Mouse (Mus musculus) lung, embryonic 14.5 days (tissue): ENCODE data around the gene Smim11. TPM values are rescaled to one million over a fixed set of nuclear protein-coding genes. Genes with fewer than 3 reads are reported as not detected.

Source experiments
- ATAC-seq: fragments of 200-750 bp; cut with Nextera tagmentation; 2 replicates; pipeline ENCODE4 v1.8.0; 2017; ENCODE audit warnings: mild to moderate bottlenecking, moderate TSS enrichment, moderate library complexity; ENCODE audit not compliant: insufficient read depth
- DNase-seq: peaks from one replicate; pipeline ENCODE4 v3.0.0-alpha.2; 2015
- H3K27ac ChIP-seq: fragments of 300-500 bp; sonication (generic); 2 replicates; pipeline ENCODE4 v1.5.1; 2014; ENCODE audit warnings: low read depth, mild to moderate bottlenecking, moderate library complexity
- H3K27me3 ChIP-seq: fragments of 300-500 bp; sonication (generic); 2 replicates; pipeline ENCODE4 v1.6.1; 2014; ENCODE audit warnings: low read length, control low read depth; ENCODE audit not compliant: insufficient read depth
- H3K36me3 ChIP-seq: fragments of 300-500 bp; sonication (generic); 2 replicates; pipeline ENCODE4 v1.6.1; 2014; ENCODE audit warnings: control low read depth; ENCODE audit not compliant: insufficient read depth
- H3K4me1 ChIP-seq: fragments of 300-500 bp; sonication (generic); 2 replicates; pipeline ENCODE4 v1.6.1; 2014; ENCODE audit warnings: antibody characterized with exemption, control low read depth; ENCODE audit not compliant: insufficient read depth
- H3K4me2 ChIP-seq: fragments of 300-500 bp; sonication (generic); 2 replicates; pipeline ENCODE4 v1.6.1; 2014; ENCODE audit warnings: mild to moderate bottlenecking
- H3K4me3 ChIP-seq: fragments of 300-500 bp; sonication (generic); 2 replicates; pipeline ENCODE4 v1.5.1; 2014; ENCODE audit warnings: low read depth, low read length
- H3K9ac ChIP-seq: fragments of 300-500 bp; sonication (generic); 2 replicates; pipeline ENCODE4 v1.6.1; 2014
- H3K9me3 ChIP-seq: fragments of 300-500 bp; sonication (generic); 2 replicates; pipeline ENCODE4 v1.6.1; 2016; ENCODE audit warnings: low read depth, low read length, control low read depth
- CTCF ChIP-seq: IDR thresholded peaks from 2 replicates; pipeline ENCODE4 v1.5.1; 2016; ENCODE audit warnings: antibody characterized with exemption, low read depth
- WGBS: fragments of 180-500 bp; shearing (Covaris S2); extraction: QIAGEN DNeasy Blood & Tissue Kit; methylation state at CpG from one replicate; pipeline ENCODE4 v1.1.7; 2014; 5-methylcytosine and 5-hydroxymethylcytosine counted together
- polyA plus RNA-seq: library from polyadenylated mRNA; unstranded; fragments of >200 nt; fragmentation: Nextera tagmentation; extraction: Ambion mirVana; gene quantifications from 2 replicates; pipeline ENCODE4 v1.2.1, GENCODE M21; 2014

The Smim11 gene
- polyA plus RNA-seq = 130 and 134 TPM in 2 replicates

- Histone ChIP-seq H3K4me2 (peak within 1 kb of the TSS; percentile 92), H3K4me1 (peaks cover 3% of the 10 kb centered on the region; the same call in 1 of the 2 replicates), H3K4me3 (peak within 1 kb of the TSS; percentile 58), H3K27me3 (no peaks in the 10 kb centered on the region), H3K9ac (peak within 1 kb of the TSS; percentile 63), H3K9me3 (no peaks in the 10 kb centered on the region), H3K36me3 (0 out of 2 replicates have a peak, but pooled peaks cover 7% of the 10 kb centered on the region), H3K27ac (peak within 1 kb of the TSS; percentile 67; the same call in 1 of the 2 replicates)
- peak; percentile 93 for ATAC-seq
- 7% methylated on average over 32 of the region's 32 CpGs for WGBS
- peak; percentile 99 for DNase-seq
- no peak for TF ChIP-seq CTCF
Observed at GRCm38 (mm10) chr16:92300649-92301411, at the start of gene Smim11. TSS of gene Smim11 (plus strand) at chr16:92301286.

- DNase-seq = no peak
- Histone ChIP-seq H3K9ac (no peak overlapping the region), H3K4me3 (no peak overlapping the region), H3K27ac (no peak overlapping the region), H3K4me1 (no peaks in the 10 kb centered on the region), H3K4me2 (no peak overlapping the region), H3K27me3 (no peaks in the 10 kb centered on the region), H3K36me3 (no peaks in the 10 kb centered on the region), H3K9me3 (no peaks in the 10 kb centered on the region)
- ATAC-seq = no peak
- 70% methylated on average over 3 of the region's 3 CpGs for WGBS
- TF ChIP-seq CTCF = no peak
Observed at GRCm38 (mm10) chr16:92254316-92254715, 46.8 kb upstream of the Smim11 start.

GRCm38 (mm10) chr16:92267861-92268260 lies 33.2 kb upstream of the Smim11 start:
- 52% methylated on average over 12 of the region's 12 CpGs for WGBS
- TF ChIP-seq CTCF = no peak
- DNase-seq = peak; percentile 53
- peak; percentile 54 for ATAC-seq
- H3K36me3 ChIP-seq = no peaks in the 10 kb centered on the region
- H3K27me3 ChIP-seq = no peaks in the 10 kb centered on the region
- H3K9ac ChIP-seq = no peak overlapping the region
- no peaks in the 10 kb centered on the region for H3K4me1 ChIP-seq
- no peak overlapping the region for H3K4me2 ChIP-seq
- no peaks in the 10 kb centered on the region for H3K9me3 ChIP-seq
- H3K4me3 ChIP-seq = no peak overlapping the region
- no peak overlapping the region for H3K27ac ChIP-seq

GRCm38 (mm10) chr16:92274516-92274915 lies 26.6 kb upstream of the Smim11 start:
- no peak for DNase-seq
- Histone ChIP-seq H3K9me3 (no peaks in the 10 kb centered on the region), H3K27ac (no peak overlapping the region), H3K4me1 (no peaks in the 10 kb centered on the region), H3K36me3 (no peaks in the 10 kb centered on the region), H3K4me3 (no peak overlapping the region), H3K9ac (no peak overlapping the region), H3K27me3 (no peaks in the 10 kb centered on the region), H3K4me2 (no peak overlapping the region)
- 78% methylated on average over 5 of the region's 5 CpGs for WGBS
- no peak for ATAC-seq
- TF ChIP-seq CTCF = no peak

- TF ChIP-seq CTCF = no peak
- no peaks in the 10 kb centered on the region for H3K4me1 ChIP-seq
- 65% methylated on average over 4 of the region's 4 CpGs for WGBS
- ATAC-seq (no peak), DNase-seq (no peak)
- H3K4me2 ChIP-seq = no peak overlapping the region
- no peaks in the 10 kb centered on the region for H3K36me3 ChIP-seq
- H3K27me3 ChIP-seq = no peaks in the 10 kb centered on the region
- H3K9me3 ChIP-seq = no peaks in the 10 kb centered on the region
- no peak overlapping the region for H3K4me3 ChIP-seq
- no peak overlapping the region for H3K27ac ChIP-seq
- no peak overlapping the region for H3K9ac ChIP-seq
Observed at GRCm38 (mm10) chr16:92275526-92275925, 25.6 kb upstream of the Smim11 start.

- DNase-seq = no peak
- Histone ChIP-seq H3K4me1 (no peaks in the 10 kb centered on the region), H3K27ac (no peak overlapping the region), H3K9ac (no peak overlapping the region), H3K27me3 (no peaks in the 10 kb centered on the region), H3K4me2 (no peak overlapping the region), H3K9me3 (no peaks in the 10 kb centered on the region), H3K4me3 (no peak overlapping the region), H3K36me3 (no peaks in the 10 kb centered on the region)
- no peak for ATAC-seq
- WGBS = 82% methylated on average over 5 of the region's 5 CpGs
- no peak for TF ChIP-seq CTCF
Observed at GRCm38 (mm10) chr16:92282671-92283070, 18.4 kb upstream of the Smim11 start.

GRCm38 (mm10) chr16:92285068-92285467 lies 16.0 kb upstream of the Smim11 start:
- Histone ChIP-seq H3K9ac (no peak overlapping the region), H3K9me3 (no peaks in the 10 kb centered on the region), H3K4me2 (no peak overlapping the region), H3K4me1 (no peaks in the 10 kb centered on the region), H3K27ac (0 out of 2 replicates have a peak overlapping the region, but pooled peaks have one; percentile 59), H3K27me3 (no peaks in the 10 kb centered on the region), H3K4me3 (no peak overlapping the region), H3K36me3 (no peaks in the 10 kb centered on the region)
- ATAC-seq (peak; percentile 55; the same call in 1 of the 2 replicates), DNase-seq (peak; percentile 52)
- no peak for TF ChIP-seq CTCF
- 24% methylated on average over 10 of the region's 10 CpGs for WGBS
